ENCODE assay signal across 11 mouse cellular contexts in the genomic region with DNA sequence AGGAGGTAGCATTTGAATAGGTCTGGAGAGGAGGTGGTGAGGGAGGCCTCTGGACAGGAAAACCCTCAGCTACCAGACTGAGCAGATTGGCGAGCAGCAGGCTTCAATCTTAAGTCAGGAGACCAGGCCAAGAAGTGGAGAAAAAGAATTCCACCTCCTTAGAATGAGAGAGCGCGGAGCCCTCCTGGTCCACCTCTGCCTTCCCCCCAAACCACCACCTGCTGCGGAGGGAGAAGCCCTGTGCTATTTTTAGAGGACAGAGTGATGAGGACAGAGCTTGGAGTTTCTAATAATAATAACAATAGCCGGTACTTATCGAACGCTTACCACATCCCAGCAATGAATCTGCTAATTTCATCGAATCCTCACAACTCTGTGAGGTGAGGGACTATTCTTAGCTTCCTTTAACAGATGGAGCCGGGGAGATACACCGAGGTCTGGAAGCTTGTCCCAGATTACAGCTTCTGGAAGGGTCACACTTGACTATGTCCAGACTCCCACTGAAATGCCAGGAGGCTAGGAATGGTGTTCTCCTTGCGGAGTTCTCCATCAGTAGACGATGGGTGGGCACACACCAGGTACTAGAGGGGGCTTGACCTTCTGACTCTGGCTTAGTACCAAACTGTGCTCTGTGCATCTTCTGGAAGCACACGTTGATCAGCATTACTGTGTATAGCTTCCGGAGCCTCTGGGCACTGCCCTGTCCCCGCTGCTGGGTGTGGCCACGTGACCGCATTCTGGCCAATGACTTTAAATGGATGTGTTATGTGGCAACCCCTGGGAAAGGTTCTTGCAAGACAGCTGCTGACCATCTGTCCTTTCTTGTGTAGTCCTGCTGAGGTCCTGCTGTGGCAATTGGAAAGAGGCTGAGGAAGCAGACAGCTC.
DNase-seq lines count a peak whose midpoint lies in the region; ATAC-seq lines count a peak whose summit lies in the region.
"Had no signal": no experiment of that assay in that cellular context is flagged by ENCODE, and none has a peak within 500 bp of the region (broad histone marks: within the 10 kb centered on the region; RNA-seq: fewer than 3 reads in every experiment).

No protein-coding gene starts in this region.

- WGBS in hindbrain, embryonic 14.5 days: 90% methylated on average over 17 of the region's 17 CpGs
- 83% methylated on average over 17 of the region's 17 CpGs for WGBS in hindbrain, embryonic 12.5 days
- 89% methylated on average over 17 of the region's 17 CpGs for WGBS in liver, embryonic 11.5 days

- H3K9ac ChIP-seq in hindbrain, embryonic 14.5 days: no peak overlapping the region
- H3K9ac ChIP-seq in hindbrain, embryonic 12.5 days: no peak overlapping the region
- no peak overlapping the region for H3K9ac ChIP-seq in liver, embryonic 11.5 days (ENCODE audit: low read depth, low read length)

- no peak overlapping the region for H3K4me2 ChIP-seq in hindbrain, embryonic 14.5 days (replicated peaks)
- H3K4me2 ChIP-seq in hindbrain, embryonic 12.5 days (replicated peaks): no peak overlapping the region
- no peak overlapping the region for H3K4me2 ChIP-seq in liver, embryonic 11.5 days

- no peak for DNase-seq in hindbrain, embryonic 14.5 days (ENCODE audit: low spot score)
- DNase-seq in ZHBTc4 (ENCODE audit: low read depth, low spot score): peak; percentile 68
- peak; percentile 47 for DNase-seq in cerebellum, adult 9-10 months
- DNase-seq in lung, postnatal 14 days: peak; percentile 25
- DNase-seq in thymus, postnatal 25 days: no peak
- DNase-seq in liver, embryonic 11.5 days (ENCODE audit: low spot score): no peak
- DNase-seq: kidney, postnatal 10 days; layer of hippocampus, postnatal 36 days; liver; thymus, postnatal 36 days had no signal

- no peak overlapping the region for H3K4me3 ChIP-seq in hindbrain, embryonic 14.5 days (replicated peaks; ENCODE audit: low read length)
- H3K4me3 ChIP-seq in hindbrain, embryonic 12.5 days: no peak overlapping the region
- H3K4me3 ChIP-seq in liver, embryonic 11.5 days (ENCODE audit: low read depth, low read length): no peak overlapping the region

- no peak overlapping the region for H3K27ac ChIP-seq in hindbrain, embryonic 14.5 days
- H3K27ac ChIP-seq in hindbrain, embryonic 12.5 days: no peak overlapping the region
- H3K27ac ChIP-seq in liver, embryonic 11.5 days (ENCODE audit: low read depth, low read length): no peak overlapping the region

- H3K27me3 ChIP-seq in hindbrain, embryonic 14.5 days (ENCODE audit: control insufficient read depth, insufficient read depth, low read length): no peaks in the 10 kb centered on the region
- H3K27me3 ChIP-seq in hindbrain, embryonic 12.5 days: no peaks in the 10 kb centered on the region
- H3K27me3 ChIP-seq in liver, embryonic 11.5 days (replicated peaks; ENCODE audit: control insufficient read depth, insufficient read depth, low read length): no peaks in the 10 kb centered on the region

- H3K4me1 ChIP-seq in hindbrain, embryonic 14.5 days (replicated peaks; ENCODE audit: control insufficient read depth, insufficient read depth, low read length): 0 out of 2 replicates have a peak, but pooled peaks cover 11% of the 10 kb centered on the region
- peaks cover 2% of the 10 kb centered on the region; the same call in 1 of the 2 replicates for H3K4me1 ChIP-seq in hindbrain, embryonic 12.5 days
- H3K4me1 ChIP-seq in liver, embryonic 11.5 days (replicated peaks; ENCODE audit: control insufficient read depth, insufficient read depth, low read length): no peaks in the 10 kb centered on the region

- ATAC-seq in hindbrain, embryonic 14.5 days (ENCODE audit: low FRiP score): peak; percentile 37; the same call in 1 of the 2 replicates
- ATAC-seq in hindbrain, embryonic 12.5 days (ENCODE audit: low FRiP score): no peak
- no peak for ATAC-seq in liver, embryonic 11.5 days (replicated peaks; ENCODE audit: low FRiP score)

- no peaks in the 10 kb centered on the region for H3K36me3 ChIP-seq in hindbrain, embryonic 14.5 days (replicated peaks; ENCODE audit: control insufficient read depth, insufficient read depth)
- H3K36me3 ChIP-seq in hindbrain, embryonic 12.5 days: no peaks in the 10 kb centered on the region
- H3K36me3 ChIP-seq in liver, embryonic 11.5 days (ENCODE audit: control insufficient read depth, insufficient read depth, low read length): no peaks in the 10 kb centered on the region

- no peaks in the 10 kb centered on the region for H3K9me3 ChIP-seq in hindbrain, embryonic 14.5 days (ENCODE audit: control insufficient read depth, low read length)
- H3K9me3 ChIP-seq in hindbrain, embryonic 12.5 days (replicated peaks): no peaks in the 10 kb centered on the region
- H3K9me3 ChIP-seq in liver, embryonic 11.5 days (ENCODE audit: control insufficient read depth, low read length): no peaks in the 10 kb centered on the region

Comparison
In these comparisons a context has a peak if more than half of its experiments do, and no peak if none do; other contexts are left out.
1. DNase-seq: peak in ZHBTc4 (single experiment), cerebellum, adult 9-10 months (single experiment) and lung, postnatal 14 days (single experiment); none in hindbrain, embryonic 14.5 days (single experiment), thymus, postnatal 25 days (single experiment) and liver, embryonic 11.5 days (single experiment).